Mouse (Mus musculus) heart, postnatal 0 days (tissue): Measurements from ENCODE around the gene Eva1a.

Source experiments
- CTCF ChIP-seq: IDR thresholded peaks from 2 replicates; pipeline ENCODE4 v1.5.1; 2016; ENCODE audit warnings: antibody characterized with exemption, control low read depth, low read depth
- EP300 ChIP-seq: IDR thresholded peaks from 2 replicates; pipeline ENCODE4 v1.6.1; 2016; ENCODE audit warnings: antibody characterized with exemption, low read depth

- TF ChIP-seq CTCF (no peak), EP300 (peak; percentile 73; the same call in 1 of the 2 replicates)
Observed at GRCm38 (mm10) chr6:82066515-82067081, 25.8 kb downstream of the Eva1a start.
